Mouse (Mus musculus): ENCODE measurements around the gene Upk2. TPM values are rescaled to one million over a fixed set of nuclear protein-coding genes. Genes with fewer than 3 reads are reported as not detected.

The Upk2 gene
- total RNA-seq (2021): not detected
- long read RNA-seq, experiment 1: 0 reads
- long read RNA-seq, experiment 2: 0 reads

DNA sequence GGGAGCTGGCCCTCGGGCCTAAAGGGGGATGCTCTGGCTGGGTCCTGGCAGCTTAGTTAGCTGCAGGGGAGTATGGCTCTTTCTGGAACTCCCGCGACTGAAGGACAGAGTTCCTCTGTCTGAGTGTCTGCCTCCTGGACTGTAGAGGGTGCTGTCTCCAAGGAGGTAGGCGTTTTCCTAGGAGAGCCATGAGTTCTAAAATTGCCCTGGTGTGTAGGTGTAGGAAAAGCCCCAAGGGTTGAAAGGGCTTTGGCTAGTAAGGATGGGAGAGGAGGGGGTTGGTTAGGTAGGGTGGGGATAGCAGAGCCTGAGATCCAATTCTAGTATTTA is at the start of gene Upk2:
TSS of gene Upk2 (minus strand) at position 86 of the 330 bp plus-strand sequence.
- DNase-seq: no peak
- intact Hi-C loops (cut with DNase I): loop anchor here (1.0 to 2.0 kb wide), 3 partner anchors 20 to 198 kb away; no protein-coding TSS in a partner anchor

DNA sequence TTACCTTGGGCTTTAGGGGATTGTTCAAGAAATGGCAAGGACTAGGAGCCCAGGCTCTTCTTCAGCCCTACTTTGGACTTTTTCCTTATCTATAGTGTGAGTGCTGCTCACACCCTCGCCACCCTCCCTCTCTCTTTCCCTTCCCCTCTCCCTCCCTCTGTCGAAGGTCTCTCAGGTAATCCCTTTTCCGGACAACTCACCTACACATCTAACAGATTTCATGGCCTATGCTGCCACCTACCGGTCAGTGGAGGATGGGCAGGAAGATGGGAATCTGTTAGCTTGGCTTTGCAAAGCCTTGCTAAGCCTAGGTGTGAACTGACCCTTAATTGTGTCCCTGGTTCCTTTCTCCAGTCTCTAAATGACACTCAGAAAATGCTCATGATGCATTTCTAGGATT is 47.2 kb upstream of the Upk2 start:
- intact Hi-C loops (cut with DNase I): loop anchor here (1.0 kb wide), 1 partner anchor 48 kb away; the partner anchor contains the start of gene Upk2
- peak; percentile 69 to 78 for DNase-seq

DNA sequence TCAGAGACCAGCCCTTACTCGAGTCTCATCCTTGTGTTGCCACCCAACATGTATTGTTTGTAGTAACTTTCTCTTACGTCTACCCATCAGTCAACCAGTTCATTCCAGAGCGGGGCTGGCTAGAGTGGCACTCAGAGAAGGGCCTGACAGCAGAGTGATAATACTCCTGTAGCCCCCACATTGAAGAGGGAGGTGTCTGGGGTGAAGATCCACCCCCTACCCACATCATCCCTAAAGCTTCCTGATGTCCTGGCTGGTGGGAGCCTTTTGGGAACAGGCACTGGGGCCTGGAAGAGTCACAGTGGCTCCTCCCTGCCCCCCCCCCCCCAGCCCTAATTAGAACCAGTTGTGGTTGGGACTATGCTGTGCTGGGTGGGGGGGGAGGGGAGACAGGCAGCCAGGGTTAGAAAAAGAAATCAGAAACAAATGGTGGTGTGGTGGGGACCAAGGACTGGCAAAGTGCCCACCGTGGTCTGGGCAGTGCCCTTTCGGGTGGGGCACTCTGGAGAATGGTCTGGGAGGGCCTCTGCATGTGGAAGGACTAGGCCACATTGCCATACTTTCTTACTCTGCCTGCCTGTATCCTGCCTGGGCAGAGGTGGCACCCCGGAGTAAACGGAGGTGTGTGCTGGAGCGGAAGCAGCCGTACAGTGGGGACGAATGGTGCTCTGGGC is 46.6 kb upstream of the Upk2 start:
- peak in 1 of 2 experiments; percentile 24 for DNase-seq
- intact Hi-C loops (cut with DNase I): no loop called here

DNA sequence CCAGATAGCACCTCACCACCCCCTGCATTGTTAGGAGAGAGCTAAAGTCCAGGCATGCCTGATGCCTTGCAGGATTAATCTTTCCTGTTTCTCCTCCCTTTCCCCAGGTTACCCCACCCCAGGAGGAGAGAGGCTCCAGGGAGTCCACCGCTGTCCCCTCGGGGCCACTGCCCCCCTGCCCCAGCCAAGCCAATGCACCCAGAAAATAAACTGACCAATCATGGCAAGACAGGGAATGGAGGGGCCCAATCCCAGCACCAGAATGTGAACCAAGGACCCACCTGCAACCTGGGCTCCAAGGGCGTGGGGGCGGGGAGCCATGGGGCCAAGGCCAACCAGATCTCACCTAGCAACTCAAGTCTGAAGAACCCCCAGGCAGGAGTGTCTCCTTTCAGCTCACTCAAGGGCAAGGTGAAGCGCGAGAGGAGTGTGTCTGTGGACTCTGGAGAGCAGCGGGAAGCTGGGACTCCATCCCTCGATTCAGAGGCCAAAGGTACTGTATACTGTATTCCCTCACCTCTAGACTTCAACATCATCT is 45.9 kb upstream of the Upk2 start:
- peak in 1 of 2 experiments; percentile 25 for DNase-seq
- intact Hi-C loops (cut with DNase I): loop anchor here (1.0 kb wide), 1 partner anchor 25 kb away; no protein-coding TSS in a partner anchor

- peak in 1 of 2 experiments; percentile 22 for DNase-seq
- intact Hi-C loops (cut with DNase I): loop anchor here (1.0 kb wide), 1 partner anchor 25 kb away; no protein-coding TSS in a partner anchor
These were observed 45.4 kb upstream of the Upk2 start for GRCm38 (mm10) chr9:44500163-44500533.

DNA sequence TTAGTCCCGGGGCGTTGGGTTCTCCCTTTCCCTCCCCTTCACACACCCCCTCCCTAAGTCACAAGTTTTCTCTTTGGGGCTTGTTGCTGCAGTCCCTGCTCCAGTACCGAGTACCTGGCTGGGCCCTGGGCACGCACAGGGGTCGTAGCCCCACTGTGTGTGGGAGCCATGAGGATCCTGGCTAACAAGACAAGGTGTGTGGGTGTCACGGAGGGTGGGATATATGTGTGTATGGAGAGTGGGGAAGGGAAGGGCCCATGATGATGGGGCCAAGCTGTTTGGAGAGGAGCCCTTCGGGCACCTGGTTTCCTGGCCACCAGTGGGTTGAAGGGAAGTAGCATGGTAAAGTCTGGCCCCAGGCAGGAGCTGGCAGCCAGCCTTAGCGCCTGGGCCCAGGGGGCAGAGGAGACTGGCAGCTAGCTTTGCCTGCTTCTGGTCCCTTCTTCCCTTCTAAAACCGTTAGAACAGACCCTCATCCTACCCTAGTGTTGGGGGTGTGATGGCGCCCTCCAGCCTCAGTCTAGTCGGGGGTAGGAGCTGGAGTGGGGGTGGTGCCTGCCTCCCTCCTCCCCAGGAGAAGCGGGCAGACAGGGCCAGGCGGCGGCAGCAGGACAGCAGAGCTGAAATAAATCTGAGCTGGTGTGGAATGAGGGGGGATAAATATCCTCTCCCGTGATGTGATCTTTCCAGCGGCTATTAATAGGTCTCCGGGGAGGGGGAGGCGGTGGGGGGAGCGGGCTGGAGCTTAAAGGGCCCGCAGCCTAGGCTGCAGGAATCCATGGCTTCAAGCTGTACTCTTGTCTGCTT is 44.8 kb upstream of the Upk2 start:
- intact Hi-C loops (cut with DNase I): loop anchor here (1.0 to 2.0 kb wide), 2 partner anchors 17 to 24 kb away; partner anchors contain the start of gene Bcl9l

GRCm38 (mm10) chr9:44498421-44499355 is 43.9 kb upstream of the Upk2 start:
- intact Hi-C loops (cut with DNase I): loop anchor here (2.0 kb wide), 1 partner anchor 16 kb away; the partner anchor contains the start of gene Bcl9l
- DNase-seq: peak in 1 of 2 experiments; percentile 69

More for the DNA sequence above, 44.8 kb upstream of the Upk2 start:
- peak in 1 of 2 experiments; percentile 61 for DNase-seq

DNA sequence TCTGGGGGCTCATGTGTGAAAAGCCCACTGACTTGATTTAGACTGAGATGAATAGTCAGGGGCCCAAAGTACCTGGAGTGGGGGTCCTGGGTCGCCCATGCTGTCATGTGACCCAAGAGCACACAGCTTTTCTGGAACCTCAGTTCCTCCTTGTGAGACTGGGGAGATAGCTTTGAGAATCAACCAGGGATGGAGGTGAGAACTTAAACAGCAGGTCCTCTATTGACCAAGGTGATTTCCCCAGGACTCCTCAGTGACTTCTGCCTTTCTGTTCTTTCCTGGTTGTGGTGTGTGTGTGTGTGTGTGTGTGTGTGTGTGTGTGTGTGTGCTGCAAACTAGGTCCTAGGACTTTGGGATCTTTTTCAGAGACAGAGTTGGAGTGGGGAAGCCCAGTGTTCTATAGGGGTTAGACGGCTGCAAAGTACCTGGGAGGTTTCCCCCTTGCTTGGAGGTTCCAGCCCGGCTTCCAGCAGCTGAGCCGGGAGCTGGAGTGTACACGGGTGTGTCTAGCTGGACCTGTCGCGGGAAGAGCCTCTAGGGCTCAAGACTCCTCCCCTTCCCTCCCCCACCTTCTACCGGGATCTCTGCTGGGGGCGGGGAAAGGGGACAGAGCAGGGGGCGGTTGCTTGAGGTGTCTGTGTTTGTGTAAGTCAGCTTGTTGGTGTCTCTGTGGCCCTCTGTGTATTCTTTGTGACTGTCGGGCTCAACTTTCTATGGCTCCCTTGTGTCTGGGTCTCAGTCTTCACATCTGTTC is 43.0 kb upstream of the Upk2 start:
- peak in 1 of 2 experiments; percentile 21 for DNase-seq
- intact Hi-C loops (cut with DNase I): loop anchor here (2.0 kb wide), 1 partner anchor 15 kb away; the partner anchor contains the start of gene Bcl9l

- no peak for DNase-seq
- intact Hi-C loops (cut with DNase I): no loop called here
These were observed 42.2 kb upstream of the Upk2 start for GRCm38 (mm10) chr9:44496803-44497461.

- intact Hi-C loops (cut with DNase I): no loop called here
- no peak for DNase-seq
These were observed 41.1 kb upstream of the Upk2 start for GRCm38 (mm10) chr9:44495810-44496344.

- intact Hi-C loops (cut with DNase I): no loop called here
These were observed 40.4 kb upstream of the Upk2 start for GRCm38 (mm10) chr9:44494863-44495809.

GRCm38 (mm10) chr9:44494261-44494862 is 39.6 kb upstream of the Upk2 start:
- intact Hi-C loops (cut with DNase I): no loop called here
- DNase-seq: peak in 1 of 2 experiments; percentile 48

More at GRCm38 (mm10) chr9:44494863-44495809, 40.4 kb upstream of the Upk2 start:
- no peak for DNase-seq

DNA sequence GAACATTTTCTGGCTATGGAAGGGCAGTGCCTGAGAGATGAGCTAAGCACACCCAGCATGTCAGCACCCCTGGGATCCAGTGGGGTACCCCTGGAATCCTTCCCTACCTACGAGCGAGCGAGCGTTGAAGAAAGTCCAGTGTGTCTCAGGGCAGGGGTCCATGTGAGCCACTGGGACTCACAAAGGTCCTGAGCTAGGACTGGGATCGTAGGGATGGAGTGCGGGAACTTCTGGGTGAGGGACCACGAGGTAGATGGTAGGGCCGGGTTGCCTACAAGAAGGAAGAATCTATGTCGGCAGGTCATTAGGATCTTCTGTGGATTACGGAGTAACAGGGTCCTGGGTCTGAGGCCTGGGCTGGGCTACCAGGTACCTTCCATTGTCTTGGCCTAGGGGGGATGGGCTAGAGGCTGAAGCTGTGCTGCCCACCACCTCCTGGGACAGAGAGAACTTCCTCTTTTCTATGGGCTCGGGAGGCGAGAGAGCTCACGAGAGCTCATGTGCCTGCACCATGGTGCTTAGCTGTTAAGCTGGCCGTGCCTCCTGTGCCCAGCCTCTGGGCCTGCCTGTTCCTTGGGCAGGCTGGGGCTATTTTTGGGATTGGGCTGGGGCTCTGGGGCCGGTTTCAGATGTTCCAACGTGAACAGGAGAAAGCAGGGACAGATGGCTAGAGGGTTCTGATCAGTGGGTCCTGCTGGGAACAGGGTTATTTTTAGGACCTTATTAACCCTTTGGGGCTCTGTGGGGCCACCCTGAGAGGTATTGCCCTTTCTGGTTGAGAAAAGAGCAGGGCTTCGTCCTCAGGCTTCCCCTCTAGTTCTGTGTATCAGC is 38.1 kb upstream of the Upk2 start:
- intact Hi-C loops (cut with DNase I): no loop called here
- DNase-seq: peak in 1 of 2 experiments; percentile 31

DNA sequence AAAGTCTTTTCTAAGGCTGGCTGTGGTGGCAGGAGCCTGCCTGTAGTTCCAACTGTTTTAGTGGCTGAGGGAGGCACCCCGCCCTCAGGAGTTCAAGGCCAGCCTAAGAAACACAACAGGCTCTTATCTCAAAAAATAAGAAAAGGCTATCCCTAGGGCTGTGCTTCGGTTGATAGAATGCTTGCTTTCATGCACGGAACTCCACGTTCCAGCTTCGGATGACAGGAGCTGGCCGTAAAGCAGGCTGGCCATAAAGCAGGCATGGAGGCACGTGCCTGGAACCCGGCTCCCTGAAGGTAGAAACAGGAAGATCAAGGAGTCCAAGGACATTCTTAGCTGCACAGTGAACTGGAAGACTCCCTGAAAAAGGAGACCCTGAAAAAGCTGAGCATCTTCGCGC is 36.6 kb upstream of the Upk2 start:
- intact Hi-C loops (cut with DNase I): no loop called here
- DNase-seq: no peak

DNA sequence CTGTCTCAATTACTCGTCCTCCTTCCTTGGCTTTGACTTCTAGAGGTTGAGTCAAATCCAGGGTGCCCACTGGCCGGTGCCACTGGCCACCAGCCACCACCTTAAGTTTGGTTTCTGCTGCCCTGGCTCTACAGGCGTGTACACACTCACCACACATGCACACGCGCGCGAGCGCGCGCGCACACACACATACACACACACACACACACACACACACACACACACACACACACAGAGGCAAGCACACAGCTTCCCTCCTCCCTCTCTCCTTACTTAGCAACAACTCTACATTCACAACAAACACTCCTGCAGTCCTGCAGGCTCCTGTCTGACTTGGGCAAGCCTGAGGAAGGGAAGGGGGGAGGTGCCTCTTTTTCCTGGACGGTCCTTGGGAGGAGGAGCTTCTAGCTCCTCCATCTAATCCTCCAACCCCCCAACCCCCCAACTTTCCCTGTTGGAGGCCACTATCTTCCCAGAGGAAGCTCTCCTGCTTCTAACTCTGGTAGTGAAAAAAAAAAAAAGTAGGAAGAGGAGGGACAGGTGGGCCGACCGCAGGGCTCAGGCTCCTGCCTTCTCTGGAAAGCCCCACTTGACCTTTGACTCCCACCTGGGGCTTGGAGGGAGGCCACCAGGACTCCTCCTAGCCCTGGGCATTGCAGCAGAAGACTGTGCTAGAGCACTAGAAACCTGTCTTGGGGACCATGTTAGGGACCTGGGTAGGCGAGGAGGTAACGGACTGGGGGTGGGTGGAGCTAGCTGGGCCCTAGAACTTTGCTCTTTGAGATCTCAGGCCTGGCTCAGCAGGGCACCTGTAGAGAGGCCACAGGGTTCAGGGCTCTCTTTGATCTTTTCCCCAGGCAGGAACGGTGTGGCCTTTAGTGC is 35.6 kb upstream of the Upk2 start:
- peak in 1 of 2 experiments; percentile 22 for DNase-seq

More for the DNA sequence above, 35.6 kb upstream of the Upk2 start:
- intact Hi-C loops (cut with DNase I): no loop called here

Data from gastrocnemius, postnatal 36 days (tissue).